Mouse (Mus musculus) limb, embryonic 11.5 days (tissue): ENCODE results near the gene Pabpn1. TPM values are rescaled to one million over a fixed set of nuclear protein-coding genes. Genes with fewer than 3 reads are reported as not detected.
"Not testable (repeated sequence)": the region's sequence is repeated elsewhere in the genome, so short reads cannot be mapped to it uniquely, and the experiment has no call there.

Experiments used
- ATAC-seq: fragments of 200-750 bp; cut with Nextera tagmentation; 2 replicates; pipeline ENCODE4 v1.8.0; 2017; ENCODE audit warnings: low read depth; ENCODE audit not compliant: insufficient number of reproducible peaks, low FRiP score, low TSS enrichment
- DNase-seq: peaks from one replicate; pipeline ENCODE4 v3.0.0-alpha.2; 2015; ENCODE audit warnings: low spot score
- H3K27ac ChIP-seq: fragments of 300-500 bp; sonication (generic); replicated peaks from 2 replicates; pipeline ENCODE4 v1.5.1; 2014; ENCODE audit warnings: low read depth, mild to moderate bottlenecking, low read length
- H3K27me3 ChIP-seq: fragments of 300-500 bp; sonication (generic); 2 replicates; pipeline ENCODE4 v1.6.1; 2014; ENCODE audit warnings: mild to moderate bottlenecking, low read length, mixed read lengths; ENCODE audit not compliant: control insufficient read depth, insufficient read depth
- H3K36me3 ChIP-seq: fragments of 300-500 bp; sonication (generic); 2 replicates; pipeline ENCODE4 v1.6.1; 2014; ENCODE audit warnings: mild to moderate bottlenecking, low read length, moderate library complexity, mixed read lengths; ENCODE audit not compliant: control insufficient read depth, insufficient read depth
- H3K4me1 ChIP-seq: fragments of 300-500 bp; sonication (generic); 2 replicates; pipeline ENCODE4 v1.6.1; 2014; ENCODE audit warnings: low read length, mixed read lengths; ENCODE audit not compliant: control insufficient read depth, insufficient read depth
- H3K4me2 ChIP-seq: fragments of 300-500 bp; sonication (generic); 2 replicates; pipeline ENCODE4 v1.6.1; 2014; ENCODE audit warnings: low read depth, mild to moderate bottlenecking, moderate library complexity; ENCODE audit not compliant: severe bottlenecking
- H3K4me3 ChIP-seq: fragments of 300-500 bp; sonication (generic); 2 replicates; pipeline ENCODE4 v1.5.1; 2014; ENCODE audit warnings: low read depth, low read length
- H3K9ac ChIP-seq: fragments of 300-500 bp; sonication (generic); 2 replicates; pipeline ENCODE4 v1.6.1; 2014; ENCODE audit warnings: mild to moderate bottlenecking, low read length
- H3K9me3 ChIP-seq: fragments of 300-500 bp; sonication (generic); 2 replicates; pipeline ENCODE4 v1.6.1; 2016; ENCODE audit warnings: low read length; ENCODE audit not compliant: control insufficient read depth
- WGBS: fragments of 180-500 bp; shearing (Covaris S2); extraction: QIAGEN DNeasy Blood & Tissue Kit; methylation state at CpG from one replicate; pipeline ENCODE4 v1.1.7; 2014; 5-methylcytosine and 5-hydroxymethylcytosine counted together
- polyA plus RNA-seq: library from polyadenylated mRNA; unstranded; fragments of >200 nt; fragmentation: Nextera tagmentation; extraction: Ambion mirVana; gene quantifications from 2 replicates; pipeline ENCODE4 v1.2.1, GENCODE M21; 2014

Pabpn1 gene
- polyA plus RNA-seq, 1 experiment from 2014 or later: 158 TPM

DNA sequence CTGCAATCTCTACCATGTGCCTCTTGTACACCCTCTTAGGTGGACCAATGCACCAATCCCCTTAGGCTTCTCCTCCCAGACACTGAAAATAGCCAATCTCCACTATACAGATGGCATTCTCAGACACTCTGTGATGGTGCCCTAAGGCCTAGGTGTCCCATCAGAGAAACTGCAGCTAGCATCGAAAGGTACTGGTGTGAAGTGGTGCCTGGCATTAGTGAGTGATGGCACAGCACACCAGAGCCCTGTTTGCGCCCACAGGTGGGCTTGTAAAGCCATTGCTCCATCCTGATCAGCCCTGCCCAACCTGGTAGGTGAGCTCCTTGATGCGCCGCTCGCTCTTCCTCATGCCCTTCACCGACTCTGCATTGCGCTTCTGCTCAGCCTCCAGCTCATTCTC, 51.7 kb downstream of the Pabpn1 start:
- 93% methylated on average over 7 of the region's 7 CpGs for WGBS
- Histone ChIP-seq H3K36me3 (no peaks in the 10 kb centered on the region), H3K9ac (no peak overlapping the region), H3K9me3 (no peaks in the 10 kb centered on the region), H3K4me3 (no peak overlapping the region), H3K4me1 (no peaks in the 10 kb centered on the region), H3K27ac (no peak overlapping the region), H3K4me2 (no peak overlapping the region), H3K27me3 (no peaks in the 10 kb centered on the region)
- ATAC-seq (no peak), DNase-seq (no peak)

DNA sequence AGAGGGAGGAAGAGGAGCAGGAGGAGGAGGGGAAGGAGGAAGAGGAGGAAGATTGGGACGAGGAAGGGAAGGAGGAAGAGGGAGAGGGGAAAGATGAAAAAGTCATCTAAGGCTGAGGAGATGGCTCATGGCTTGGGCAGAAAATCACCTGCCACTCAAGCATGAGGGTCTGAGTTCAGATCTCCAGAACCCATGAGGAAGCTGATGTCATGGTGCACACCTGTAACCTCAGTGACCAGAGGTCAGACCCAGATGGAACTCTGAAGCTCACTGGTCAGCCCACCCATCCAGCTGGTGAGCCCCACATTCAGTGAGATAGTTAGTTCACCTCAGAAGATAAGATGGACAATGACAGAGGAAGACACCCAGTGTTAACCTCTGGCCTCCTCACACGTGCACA, 52.6 kb downstream of the Pabpn1 start:
- H3K4me1 ChIP-seq: no peaks in the 10 kb centered on the region
- no peak overlapping the region for H3K9ac ChIP-seq
- H3K4me3 ChIP-seq: no peak overlapping the region
- no peaks in the 10 kb centered on the region for H3K36me3 ChIP-seq
- ATAC-seq (no peak), DNase-seq (no peak)
- no peaks in the 10 kb centered on the region for H3K9me3 ChIP-seq
- no peak overlapping the region for H3K4me2 ChIP-seq
- WGBS: 68% methylated on average over 2 of the region's 2 CpGs
- no peak overlapping the region for H3K27ac ChIP-seq
- H3K27me3 ChIP-seq: no peaks in the 10 kb centered on the region

DNA sequence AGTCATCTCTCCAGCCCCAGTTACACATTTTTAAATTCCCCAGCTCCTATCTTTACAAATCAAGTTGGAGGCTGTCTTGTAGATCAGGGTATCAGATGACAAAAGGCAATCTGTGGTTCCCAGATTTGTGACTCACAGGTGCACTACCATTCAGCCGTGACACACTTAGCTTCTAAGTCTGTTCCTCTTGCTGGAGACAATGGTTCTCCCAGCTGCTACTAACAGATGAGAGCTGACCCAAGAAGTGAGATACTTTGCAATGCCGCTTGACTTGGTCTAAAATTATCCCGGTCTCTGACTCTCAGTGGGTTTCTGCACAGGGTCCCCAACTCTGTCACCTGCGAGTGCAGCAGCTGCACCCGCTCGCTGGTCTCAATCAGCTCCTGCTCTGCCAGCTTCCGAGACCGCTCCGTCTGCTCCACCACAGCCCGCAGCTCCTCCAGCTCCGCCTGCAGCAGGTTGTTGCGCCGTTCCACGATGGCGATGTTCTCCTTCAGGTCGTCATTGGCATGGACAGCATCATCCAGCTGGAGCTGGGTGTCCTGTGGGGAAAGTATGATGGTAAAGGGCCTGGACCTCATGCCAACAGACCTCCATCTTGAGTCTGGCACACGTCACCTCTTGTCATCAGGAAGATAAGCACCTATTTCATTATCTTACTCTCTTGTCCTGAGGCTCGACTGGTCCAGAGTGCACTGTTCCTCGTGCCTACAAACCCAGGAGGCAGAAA, 53.8 kb downstream of the Pabpn1 start:
- Histone ChIP-seq H3K36me3 (no peaks in the 10 kb centered on the region), H3K4me2 (no peak overlapping the region), H3K9ac (no peak overlapping the region), H3K4me3 (no peak overlapping the region), H3K4me1 (no peaks in the 10 kb centered on the region), H3K27ac (no peak overlapping the region), H3K9me3 (no peaks in the 10 kb centered on the region), H3K27me3 (no peaks in the 10 kb centered on the region)
- 79% methylated on average over 19 of the region's 19 CpGs for WGBS
- ATAC-seq (no peak), DNase-seq (no peak)

DNA sequence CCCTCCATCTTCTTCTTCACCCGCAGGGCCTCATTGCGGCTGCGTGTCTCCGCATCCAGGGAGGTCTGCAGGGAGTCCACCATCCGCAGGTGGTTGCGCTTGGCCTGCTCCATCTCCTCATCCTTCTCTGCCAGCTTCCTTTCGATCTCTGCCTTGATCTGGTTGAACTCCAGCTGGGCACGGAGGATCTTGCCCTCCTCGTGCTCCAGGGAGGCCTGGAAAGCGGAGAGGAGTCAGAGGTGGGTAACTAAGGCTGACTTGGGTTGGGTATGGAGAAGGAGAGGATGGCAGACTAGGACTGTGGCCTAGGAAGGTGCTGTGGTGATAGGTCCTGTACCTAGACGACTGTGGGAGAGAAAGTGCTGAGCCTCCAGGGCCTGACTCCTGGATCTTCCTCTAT, 54.7 kb downstream of the Pabpn1 start:
- not testable (repeated sequence) for H3K4me3 ChIP-seq, H3K4me1 ChIP-seq, H3K36me3 ChIP-seq, H3K27ac ChIP-seq, DNase-seq, ATAC-seq, H3K9me3 ChIP-seq, H3K27me3 ChIP-seq, H3K9ac ChIP-seq, H3K4me2 ChIP-seq
- 88% methylated on average over 11 of the region's 11 CpGs for WGBS

Other genes with a start within 250 kb of the Pabpn1 start
- 111 and 114 TPM in 2 replicates for gene 1700123O20Rik, start 206.3 kb upstream of the Pabpn1 start, polyA plus RNA-seq
- 141 and 160 TPM in 2 replicates for gene Acin1, start 205.6 kb upstream of the Pabpn1 start, polyA plus RNA-seq
- 0.25 and 0.34 TPM in 2 replicates for gene Gm29776, start 193.7 kb upstream of the Pabpn1 start, polyA plus RNA-seq
- gene Cebpe, start 180.3 kb upstream of the Pabpn1 start, polyA plus RNA-seq: not detected in 2 replicates
- 0.75 and 1.1 TPM in 2 replicates for gene Slc7a8, start 110.6 kb upstream of the Pabpn1 start, polyA plus RNA-seq
- gene Rnf212b, start 78.4 kb upstream of the Pabpn1 start, polyA plus RNA-seq: not detected in 2 replicates
- 12.8 and 17.7 TPM in 2 replicates for gene Homez, start 21.5 kb upstream of the Pabpn1 start, polyA plus RNA-seq
- gene Ppp1r3e, start 14.9 kb upstream of the Pabpn1 start, polyA plus RNA-seq: 0.37 and 0.51 TPM in 2 replicates
- gene Bcl2l2, start 9.1 kb upstream of the Pabpn1 start, polyA plus RNA-seq: 2.1 and 2.2 TPM in 2 replicates
- gene Gm20521, start 9.1 kb upstream of the Pabpn1 start, polyA plus RNA-seq: 0.56 TPM in 1 of 2 replicates, not detected in the other
- 35.5 and 46.0 TPM in 2 replicates for gene Slc22a17, start 20.6 kb downstream of the Pabpn1 start, polyA plus RNA-seq
- 42.7 and 44.6 TPM in 2 replicates for gene Efs, start 33.6 kb downstream of the Pabpn1 start, polyA plus RNA-seq
- not detected in 2 replicates for gene Il25, start 40.2 kb downstream of the Pabpn1 start, polyA plus RNA-seq
- 1.8 and 3.2 TPM in 2 replicates for gene Cmtm5, start 43.8 kb downstream of the Pabpn1 start, polyA plus RNA-seq
- gene Myh6, start 74.4 kb downstream of the Pabpn1 start, polyA plus RNA-seq: 0.77 and 1.7 TPM in 2 replicates
- not detected in 2 replicates for gene Gm17428, start 84.4 kb downstream of the Pabpn1 start, polyA plus RNA-seq
- 0.92 and 1.5 TPM in 2 replicates for gene Myh7, start 102.1 kb downstream of the Pabpn1 start, polyA plus RNA-seq
- gene Ngdn, start 123.0 kb downstream of the Pabpn1 start, polyA plus RNA-seq: 99.5 and 100 TPM in 2 replicates
- gene Zfhx2, start 199.8 kb downstream of the Pabpn1 start, polyA plus RNA-seq: 4.8 and 5.5 TPM in 2 replicates
- gene Thtpa, start 202.3 kb downstream of the Pabpn1 start, polyA plus RNA-seq: 22.3 and 23.1 TPM in 2 replicates
- gene Ap1g2, start 214.1 kb downstream of the Pabpn1 start, polyA plus RNA-seq: 9.9 and 10.6 TPM in 2 replicates
- 0.17 and 0.18 TPM in 2 replicates for gene Jph4, start 224.4 kb downstream of the Pabpn1 start, polyA plus RNA-seq